Mouse (Mus musculus) intestine, embryonic 16.5 days (tissue): Measurements from ENCODE around the gene Fgd4. TPM values are rescaled to one million over a fixed set of nuclear protein-coding genes. Genes with fewer than 3 reads are reported as not detected.

Experiments used
- ATAC-seq: fragments of 200-750 bp; cut with Nextera tagmentation; 2 replicates; pipeline ENCODE4 v1.8.0; 2017; ENCODE audit warnings: moderate TSS enrichment, moderate library complexity
- H3K27ac ChIP-seq: fragments of 300-500 bp; sonication (generic); 2 replicates; pipeline ENCODE4 v1.5.1; 2014; ENCODE audit warnings: mild to moderate bottlenecking, low read length
- H3K27me3 ChIP-seq: fragments of 300-500 bp; sonication (generic); replicated peaks from 2 replicates; pipeline ENCODE4 v1.6.1; 2014; ENCODE audit warnings: low read length, control low read depth, mixed read lengths; ENCODE audit not compliant: control insufficient read depth, insufficient read depth
- H3K36me3 ChIP-seq: fragments of 300-500 bp; sonication (generic); 2 replicates; pipeline ENCODE4 v1.6.1; 2014; ENCODE audit warnings: low read length, control low read depth; ENCODE audit not compliant: control insufficient read depth, insufficient read depth
- H3K4me1 ChIP-seq: fragments of 300-500 bp; sonication (generic); 2 replicates; pipeline ENCODE4 v1.6.1; 2014; ENCODE audit warnings: low read length, control low read depth, mixed read lengths; ENCODE audit not compliant: control insufficient read depth, insufficient read depth
- H3K4me2 ChIP-seq: fragments of 300-500 bp; sonication (generic); 2 replicates; pipeline ENCODE4 v1.6.1; 2014; ENCODE audit warnings: low read depth, low read length, control low read depth
- H3K4me3 ChIP-seq: fragments of 300-500 bp; sonication (generic); 2 replicates; pipeline ENCODE4 v1.5.1; 2014; ENCODE audit warnings: mild to moderate bottlenecking, low read length
- H3K9ac ChIP-seq: fragments of 300-500 bp; sonication (generic); 2 replicates; pipeline ENCODE4 v1.6.1; 2014; ENCODE audit warnings: low read depth, low read length
- H3K9me3 ChIP-seq: fragments of 300-500 bp; sonication (generic); 2 replicates; pipeline ENCODE4 v1.6.1; 2016; ENCODE audit warnings: low read length, control low read depth; ENCODE audit not compliant: control insufficient read depth
- WGBS: fragments of 180-500 bp; shearing (Covaris S2); extraction: QIAGEN DNeasy Blood & Tissue Kit; methylation state at CpG from one replicate; pipeline ENCODE4 v1.1.7; 2014; 5-methylcytosine and 5-hydroxymethylcytosine counted together
- polyA plus RNA-seq: library from polyadenylated mRNA; unstranded; fragments of >200 nt; fragmentation: Nextera tagmentation; extraction: Ambion mirVana; gene quantifications from 2 replicates; pipeline ENCODE4 v1.2.1, GENCODE M21; 2015

Fgd4 gene
- 13.0 and 14.4 TPM in 2 replicates for polyA plus RNA-seq

DNA sequence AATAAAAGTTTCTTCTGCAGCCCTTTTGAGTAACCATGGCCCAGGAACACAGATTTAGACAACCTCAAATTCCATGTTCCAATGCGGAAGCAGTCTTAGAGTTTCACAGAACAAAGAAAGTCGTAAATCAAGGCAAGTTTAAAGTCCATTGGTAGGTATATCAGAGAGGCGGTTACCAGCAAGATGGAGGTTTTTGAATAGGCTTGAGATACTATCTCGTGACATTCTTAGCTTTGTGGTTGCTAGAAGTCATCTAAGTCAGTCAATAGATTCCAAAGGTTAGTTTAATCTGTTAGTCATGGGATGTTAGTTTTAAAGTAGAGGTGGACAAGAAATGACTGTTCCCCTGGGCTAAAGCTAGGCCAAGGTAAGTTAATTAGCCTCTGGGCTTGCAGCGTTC lies at the start of gene Fgd4:
TSS of gene Fgd4 (minus strand) at position 89 of the 400 bp plus-strand sequence.
- Histone ChIP-seq H3K4me1 (no peaks in the 10 kb centered on the region), H3K4me2 (peak within 1 kb of the TSS; percentile 77), H3K4me3 (peak within 1 kb of the TSS; percentile 79), H3K9ac (peak within 1 kb of the TSS; percentile 93), H3K27me3 (no peaks in the 10 kb centered on the region), H3K27ac (peak within 1 kb of the TSS; percentile 95), H3K9me3 (no peaks in the 10 kb centered on the region), H3K36me3 (no peaks in the 10 kb centered on the region)
- 36% methylated on average over 5 of the region's 5 CpGs for whole genome bisulfite sequencing
- peak; percentile 86 for ATAC-seq

DNA sequence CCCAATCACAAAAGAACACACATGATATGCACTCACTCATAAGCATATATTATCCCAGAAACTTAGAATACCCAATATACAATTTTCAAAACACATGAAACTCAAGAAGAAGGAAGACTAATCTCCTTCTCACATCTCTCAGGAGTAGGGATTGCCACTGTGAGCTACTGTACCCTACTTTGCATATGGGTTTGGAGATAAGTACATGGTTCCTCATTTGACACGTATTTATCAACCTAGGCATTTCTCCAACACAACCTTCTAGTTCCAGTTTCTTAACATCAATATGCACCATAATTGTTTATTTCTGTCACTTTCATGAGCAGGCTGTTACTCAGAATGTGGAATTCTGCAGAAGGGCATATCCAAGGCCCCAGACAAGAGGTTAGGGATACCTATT lies 44.8 kb upstream of the Fgd4 start:
- 80% methylated on average over 1 of the region's 1 CpGs for WGBS

GRCm38 (mm10) chr16:16633730-16634129 lies 33.4 kb upstream of the Fgd4 start:
- Histone ChIP-seq H3K4me3 (no peak overlapping the region), H3K4me2 (no peak overlapping the region), H3K36me3 (no peaks in the 10 kb centered on the region), H3K27ac (no peak overlapping the region), H3K27me3 (no peaks in the 10 kb centered on the region), H3K4me1 (no peaks in the 10 kb centered on the region), H3K9me3 (no peaks in the 10 kb centered on the region), H3K9ac (no peak overlapping the region)
- ATAC-seq: no peak

More for the DNA sequence above, 44.8 kb upstream of the Fgd4 start:
- Histone ChIP-seq H3K9ac (no peak overlapping the region), H3K27me3 (no peaks in the 10 kb centered on the region), H3K36me3 (no peaks in the 10 kb centered on the region), H3K4me1 (no peaks in the 10 kb centered on the region), H3K4me3 (no peak overlapping the region), H3K4me2 (no peak overlapping the region), H3K9me3 (no peaks in the 10 kb centered on the region), H3K27ac (no peak overlapping the region)
- no peak for ATAC-seq

- Histone ChIP-seq H3K4me1 (no peaks in the 10 kb centered on the region), H3K27ac (peak overlapping the region; percentile 95), H3K4me2 (peak overlapping the region; percentile 77), H3K4me3 (peak overlapping the region; percentile 79), H3K27me3 (no peaks in the 10 kb centered on the region), H3K9me3 (no peaks in the 10 kb centered on the region), H3K9ac (peak overlapping the region; percentile 93), H3K36me3 (no peaks in the 10 kb centered on the region)
- peak; percentile 99 for ATAC-seq
- under 1% methylated on average over 74 of the region's 77 CpGs for WGBS
These were observed 555 bp downstream of the Fgd4 start for GRCm38 (mm10) chr16:16599586-16600401.

DNA sequence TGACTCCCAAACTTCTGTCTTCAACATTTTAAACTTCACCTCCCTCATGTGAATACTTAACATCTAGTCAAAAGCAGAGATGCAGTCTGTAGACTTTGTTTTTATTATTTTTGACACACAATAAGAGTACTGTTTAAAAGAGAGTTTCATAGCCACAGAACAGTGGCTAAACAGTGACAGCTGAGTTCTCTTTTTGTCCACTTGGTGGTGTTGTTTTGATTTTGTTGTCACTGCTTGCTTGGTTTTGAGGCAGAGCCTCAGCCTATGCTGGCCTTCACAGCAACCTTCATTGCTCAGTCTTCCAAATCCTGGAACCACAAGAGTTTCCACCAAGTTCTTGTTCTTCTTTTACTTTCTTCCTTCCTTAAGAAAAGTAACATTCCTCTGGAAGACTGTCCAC lies 3.8 kb downstream of the Fgd4 start:
- H3K4me2 ChIP-seq: no peak overlapping the region
- H3K27me3 ChIP-seq: no peaks in the 10 kb centered on the region
- ATAC-seq: no peak
- H3K4me1 ChIP-seq: no peaks in the 10 kb centered on the region
- H3K9ac ChIP-seq: no peak overlapping the region
- no peaks in the 10 kb centered on the region for H3K9me3 ChIP-seq
- no peaks in the 10 kb centered on the region for H3K36me3 ChIP-seq
- H3K4me3 ChIP-seq: no peak overlapping the region
- H3K27ac ChIP-seq: no peak overlapping the region

- Histone ChIP-seq H3K9me3 (no peaks in the 10 kb centered on the region), H3K4me3 (no peak overlapping the region), H3K27me3 (no peaks in the 10 kb centered on the region), H3K4me1 (no peaks in the 10 kb centered on the region), H3K4me2 (no peak overlapping the region), H3K27ac (no peak overlapping the region), H3K36me3 (no peaks in the 10 kb centered on the region), H3K9ac (no peak overlapping the region)
- ATAC-seq: no peak
These were observed 7.7 kb downstream of the Fgd4 start for GRCm38 (mm10) chr16:16592622-16593021.

DNA sequence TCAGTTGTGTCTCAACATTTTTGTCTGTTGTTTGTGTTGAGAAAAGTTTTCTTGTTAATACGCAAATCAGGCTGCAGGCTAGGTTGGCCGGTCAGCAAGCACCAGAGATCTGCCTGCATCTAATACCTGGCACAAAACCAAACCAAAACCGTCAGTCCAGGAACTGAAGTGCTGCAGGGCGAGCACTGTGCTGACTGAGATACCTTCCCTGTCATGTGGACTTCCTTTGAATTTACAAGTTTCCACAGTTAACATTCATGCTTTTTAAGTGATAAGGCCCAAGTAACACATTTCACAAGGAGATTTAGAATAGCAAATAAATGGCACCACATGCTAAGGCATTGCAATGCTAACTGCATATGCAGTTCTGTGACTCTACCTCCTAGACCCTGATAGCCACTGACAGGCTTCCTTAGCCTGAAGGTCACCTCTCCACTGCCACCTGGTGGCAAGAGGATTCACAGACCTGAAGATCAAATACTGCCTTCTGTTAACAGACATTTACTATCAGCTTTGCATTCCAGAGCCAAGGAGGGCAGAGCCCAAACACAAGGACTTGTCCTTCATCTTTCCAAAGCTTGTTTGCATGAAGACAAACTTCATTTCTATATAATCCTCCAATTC lies 15.8 kb downstream of the Fgd4 start:
- H3K9me3 ChIP-seq: no peaks in the 10 kb centered on the region
- H3K9ac ChIP-seq: no peak overlapping the region
- H3K4me2 ChIP-seq: no peak overlapping the region
- H3K4me3 ChIP-seq: no peak overlapping the region
- WGBS: 74% methylated on average over 4 of the region's 4 CpGs
- peak; percentile 81 for ATAC-seq
- H3K36me3 ChIP-seq: no peaks in the 10 kb centered on the region
- H3K27ac ChIP-seq: no peak overlapping the region
- H3K4me1 ChIP-seq: no peaks in the 10 kb centered on the region
- no peaks in the 10 kb centered on the region for H3K27me3 ChIP-seq

GRCm38 (mm10) chr16:16576556-16576955 lies 23.8 kb downstream of the Fgd4 start:
- H3K4me1 ChIP-seq: no peaks in the 10 kb centered on the region
- no peak overlapping the region for H3K27ac ChIP-seq
- no peak overlapping the region for H3K4me2 ChIP-seq
- no peak overlapping the region for H3K4me3 ChIP-seq
- no peak for ATAC-seq
- no peaks in the 10 kb centered on the region for H3K9me3 ChIP-seq
- no peaks in the 10 kb centered on the region for H3K27me3 ChIP-seq
- H3K36me3 ChIP-seq: no peaks in the 10 kb centered on the region
- H3K9ac ChIP-seq: no peak overlapping the region

DNA sequence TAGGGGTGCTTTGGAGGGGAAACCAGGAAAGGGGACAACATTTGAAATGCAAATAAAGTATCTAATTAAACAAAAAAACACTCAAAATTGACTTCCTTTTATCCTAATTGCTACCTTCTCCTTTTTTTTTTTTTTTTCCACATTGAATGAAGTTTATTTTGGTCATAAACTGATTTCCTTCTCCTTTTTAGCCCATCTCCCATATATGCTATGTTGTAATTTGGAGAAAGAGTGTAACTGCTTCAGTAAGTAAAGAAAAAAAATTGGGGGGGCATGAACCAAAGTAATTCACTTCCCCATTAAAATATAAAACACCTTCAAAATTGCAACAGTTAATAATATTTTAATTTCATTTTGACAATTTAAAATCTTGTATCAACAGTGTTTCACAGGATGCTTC lies 25.8 kb downstream of the Fgd4 start:
- no peaks in the 10 kb centered on the region for H3K27me3 ChIP-seq
- ATAC-seq: no peak
- no peak overlapping the region for H3K9ac ChIP-seq
- no peaks in the 10 kb centered on the region for H3K4me1 ChIP-seq
- no peaks in the 10 kb centered on the region for H3K9me3 ChIP-seq
- no peak overlapping the region for H3K4me3 ChIP-seq
- H3K36me3 ChIP-seq: no peaks in the 10 kb centered on the region
- no peak overlapping the region for H3K27ac ChIP-seq
- no peak overlapping the region for H3K4me2 ChIP-seq
